Mouse (Mus musculus): Measurements from ENCODE around the gene Ppp5c.

DNA sequence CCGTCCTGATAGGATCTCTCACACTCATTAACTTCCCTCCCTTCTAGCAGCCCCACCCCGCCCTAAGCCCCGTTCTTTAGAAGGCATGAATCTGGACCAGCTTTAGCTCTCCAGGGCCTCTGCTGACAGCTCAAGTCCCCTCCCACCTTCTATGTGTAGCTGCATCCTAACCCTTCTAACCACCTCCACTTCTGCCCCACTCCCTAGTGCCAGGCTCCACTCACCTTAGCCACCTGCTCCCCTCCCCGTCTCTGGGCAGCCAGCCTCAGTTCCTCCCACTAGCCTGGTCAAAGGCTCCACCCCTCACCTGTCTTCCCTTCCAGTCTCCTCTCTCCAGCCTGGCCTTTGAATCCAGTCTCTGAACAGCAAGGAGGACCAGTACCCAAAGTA, 2.2 kb downstream of the Ppp5c start:
- TF ChIP-seq CTCF (conservative IDR thresholded peaks at IDR 0.05; ENCODE audit: low read length) (no peak), NANOG (IDR thresholded peaks at IDR 0.05; ENCODE audit: borderline replicate concordance, low read length) (no peak), POU5F1 (IDR thresholded peaks at IDR 0.05; ENCODE audit: borderline replicate concordance, low read length) (no peak)
